Mouse (Mus musculus) lung, embryonic 14.5 days (tissue): ENCODE data around the gene Dyrk1a. TPM values are rescaled to one million over a fixed set of nuclear protein-coding genes. Genes with fewer than 3 reads are reported as not detected.

Experiments
- ATAC-seq: fragments of 200-750 bp; cut with Nextera tagmentation; 2 replicates; pipeline ENCODE4 v1.8.0; 2017; ENCODE audit warnings: mild to moderate bottlenecking, moderate TSS enrichment, moderate library complexity; ENCODE audit not compliant: insufficient read depth
- DNase-seq: peaks from one replicate; pipeline ENCODE4 v3.0.0-alpha.2; 2015
- H3K27ac ChIP-seq: fragments of 300-500 bp; sonication (generic); 2 replicates; pipeline ENCODE4 v1.5.1; 2014; ENCODE audit warnings: low read depth, mild to moderate bottlenecking, moderate library complexity
- H3K27me3 ChIP-seq: fragments of 300-500 bp; sonication (generic); 2 replicates; pipeline ENCODE4 v1.6.1; 2014; ENCODE audit warnings: low read length, control low read depth; ENCODE audit not compliant: insufficient read depth
- H3K36me3 ChIP-seq: fragments of 300-500 bp; sonication (generic); 2 replicates; pipeline ENCODE4 v1.6.1; 2014; ENCODE audit warnings: control low read depth; ENCODE audit not compliant: insufficient read depth
- H3K4me1 ChIP-seq: fragments of 300-500 bp; sonication (generic); 2 replicates; pipeline ENCODE4 v1.6.1; 2014; ENCODE audit warnings: antibody characterized with exemption, control low read depth; ENCODE audit not compliant: insufficient read depth
- H3K4me2 ChIP-seq: fragments of 300-500 bp; sonication (generic); 2 replicates; pipeline ENCODE4 v1.6.1; 2014; ENCODE audit warnings: mild to moderate bottlenecking
- H3K4me3 ChIP-seq: fragments of 300-500 bp; sonication (generic); 2 replicates; pipeline ENCODE4 v1.5.1; 2014; ENCODE audit warnings: low read depth, low read length
- H3K9ac ChIP-seq: fragments of 300-500 bp; sonication (generic); 2 replicates; pipeline ENCODE4 v1.6.1; 2014
- H3K9me3 ChIP-seq: fragments of 300-500 bp; sonication (generic); 2 replicates; pipeline ENCODE4 v1.6.1; 2016; ENCODE audit warnings: low read depth, low read length, control low read depth
- CTCF ChIP-seq: IDR thresholded peaks from 2 replicates; pipeline ENCODE4 v1.5.1; 2016; ENCODE audit warnings: antibody characterized with exemption, low read depth
- WGBS: fragments of 180-500 bp; shearing (Covaris S2); extraction: QIAGEN DNeasy Blood & Tissue Kit; methylation state at CpG from one replicate; pipeline ENCODE4 v1.1.7; 2014; 5-methylcytosine and 5-hydroxymethylcytosine counted together
- polyA plus RNA-seq: library from polyadenylated mRNA; unstranded; fragments of >200 nt; fragmentation: Nextera tagmentation; extraction: Ambion mirVana; gene quantifications from 2 replicates; pipeline ENCODE4 v1.2.1, GENCODE M21; 2014

Gene Dyrk1a
- polyA plus RNA-seq, 1 experiment from 2014 or later: 11.8 TPM

DNA sequence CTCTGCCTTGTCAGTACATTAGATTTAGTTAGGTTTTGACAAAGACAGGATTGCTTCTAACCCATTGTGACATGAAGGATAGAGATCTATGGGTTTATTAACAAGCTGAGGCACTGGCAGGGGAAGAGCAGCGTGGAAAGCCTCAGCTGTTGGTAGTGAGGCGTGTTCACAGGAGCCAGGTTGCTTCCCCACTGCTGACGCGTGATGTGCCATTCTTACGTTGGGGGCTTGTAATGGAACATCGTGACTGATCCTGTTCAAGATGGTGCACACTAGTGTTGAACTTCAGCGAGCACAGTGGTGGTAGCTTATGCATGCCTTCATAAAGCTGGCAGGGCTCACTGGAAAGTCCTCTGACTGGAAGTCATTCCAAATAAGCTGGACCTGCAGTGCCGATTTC lies 21.2 kb downstream of the Dyrk1a start:
- no peaks in the 10 kb centered on the region for H3K27me3 ChIP-seq
- no peak overlapping the region for H3K4me3 ChIP-seq
- TF ChIP-seq CTCF: no peak
- H3K36me3 ChIP-seq: no peaks in the 10 kb centered on the region
- no peaks in the 10 kb centered on the region for H3K9me3 ChIP-seq
- WGBS: 84% methylated on average over 8 of the region's 8 CpGs
- H3K4me2 ChIP-seq: no peak overlapping the region
- no peak for DNase-seq
- no peak for ATAC-seq
- peaks cover 11% of the 10 kb centered on the region; the same call in 1 of the 2 replicates for H3K4me1 ChIP-seq
- no peak overlapping the region for H3K27ac ChIP-seq
- no peak overlapping the region for H3K9ac ChIP-seq

GRCm38 (mm10) chr16:94591536-94591935 lies 21.7 kb downstream of the Dyrk1a start:
- DNase-seq (no peak), ATAC-seq (no peak)
- peaks cover 10% of the 10 kb centered on the region; the same call in 1 of the 2 replicates for H3K4me1 ChIP-seq
- no peak for TF ChIP-seq CTCF
- H3K4me3 ChIP-seq: no peak overlapping the region
- no peak overlapping the region for H3K27ac ChIP-seq
- no peak overlapping the region for H3K9ac ChIP-seq
- no peak overlapping the region for H3K4me2 ChIP-seq
- H3K27me3 ChIP-seq: no peaks in the 10 kb centered on the region
- WGBS: 74% methylated on average over 3 of the region's 3 CpGs
- no peaks in the 10 kb centered on the region for H3K36me3 ChIP-seq
- H3K9me3 ChIP-seq: no peaks in the 10 kb centered on the region

GRCm38 (mm10) chr16:94596633-94597032 lies 26.8 kb downstream of the Dyrk1a start:
- H3K9ac ChIP-seq: no peak overlapping the region
- H3K36me3 ChIP-seq: no peaks in the 10 kb centered on the region
- H3K4me2 ChIP-seq: no peak overlapping the region
- H3K4me3 ChIP-seq: no peak overlapping the region
- no peak for TF ChIP-seq CTCF
- DNase-seq (no peak), ATAC-seq (no peak)
- no peaks in the 10 kb centered on the region for H3K27me3 ChIP-seq
- peaks cover 36% of the 10 kb centered on the region for H3K4me1 ChIP-seq
- WGBS: 74% methylated on average over 2 of the region's 2 CpGs
- no peaks in the 10 kb centered on the region for H3K9me3 ChIP-seq
- no peak overlapping the region for H3K27ac ChIP-seq

- Histone ChIP-seq H3K4me3 (no peak overlapping the region), H3K4me2 (no peak overlapping the region), H3K36me3 (no peaks in the 10 kb centered on the region), H3K27ac (no peak overlapping the region), H3K9me3 (no peaks in the 10 kb centered on the region), H3K4me1 (peaks cover 43% of the 10 kb centered on the region), H3K27me3 (no peaks in the 10 kb centered on the region), H3K9ac (no peak overlapping the region)
- no peak for TF ChIP-seq CTCF
- ATAC-seq (no peak), DNase-seq (no peak)
- WGBS: 17% methylated on average over 1 of the region's 1 CpGs
Observed at GRCm38 (mm10) chr16:94597640-94598039, 27.8 kb downstream of the Dyrk1a start.

DNA sequence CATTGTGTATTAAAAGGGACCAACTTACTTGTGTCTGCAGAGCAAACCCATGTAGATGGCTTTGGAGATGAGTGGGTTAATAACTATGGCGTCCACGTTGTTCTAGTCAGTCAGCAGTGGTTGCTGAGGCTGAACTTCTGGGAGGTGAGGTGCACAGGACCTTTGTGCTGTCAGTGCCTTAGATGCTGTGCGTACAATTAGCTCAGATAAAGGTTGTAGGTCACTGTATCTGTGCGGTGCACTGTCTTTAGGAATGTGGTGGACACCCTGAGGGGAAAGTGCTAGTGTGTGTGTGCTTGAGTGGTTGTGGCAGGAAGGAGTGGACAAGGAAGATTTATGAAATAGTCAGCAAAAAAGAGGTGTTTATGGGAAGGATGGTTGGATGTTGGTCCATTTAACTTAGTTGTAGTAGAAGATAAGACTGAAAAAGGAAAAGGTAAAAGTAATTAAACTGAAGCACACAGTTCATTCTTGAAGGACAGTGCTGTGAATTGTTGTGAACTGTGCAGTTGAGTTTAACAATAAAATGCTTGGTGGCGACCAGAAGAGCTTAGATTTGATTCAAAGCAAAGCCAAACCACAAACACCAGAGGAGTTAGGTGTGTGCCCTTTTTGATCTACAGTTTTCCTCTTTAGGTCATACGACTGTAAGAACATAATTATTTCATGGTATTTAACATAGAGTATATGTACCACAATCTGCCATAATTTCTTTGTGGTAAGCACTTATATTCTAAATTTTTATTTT lies 30.3 kb downstream of the Dyrk1a start:
- H3K4me1 ChIP-seq: peaks cover 46% of the 10 kb centered on the region
- no peaks in the 10 kb centered on the region for H3K27me3 ChIP-seq
- H3K4me3 ChIP-seq: no peak overlapping the region
- ATAC-seq: no peak
- H3K9me3 ChIP-seq: no peaks in the 10 kb centered on the region
- no peak overlapping the region for H3K27ac ChIP-seq
- no peak overlapping the region for H3K9ac ChIP-seq
- WGBS: 24% methylated on average over 6 of the region's 6 CpGs
- DNase-seq: no peak
- no peak overlapping the region for H3K4me2 ChIP-seq
- TF ChIP-seq CTCF: no peak
- H3K36me3 ChIP-seq: no peaks in the 10 kb centered on the region

DNA sequence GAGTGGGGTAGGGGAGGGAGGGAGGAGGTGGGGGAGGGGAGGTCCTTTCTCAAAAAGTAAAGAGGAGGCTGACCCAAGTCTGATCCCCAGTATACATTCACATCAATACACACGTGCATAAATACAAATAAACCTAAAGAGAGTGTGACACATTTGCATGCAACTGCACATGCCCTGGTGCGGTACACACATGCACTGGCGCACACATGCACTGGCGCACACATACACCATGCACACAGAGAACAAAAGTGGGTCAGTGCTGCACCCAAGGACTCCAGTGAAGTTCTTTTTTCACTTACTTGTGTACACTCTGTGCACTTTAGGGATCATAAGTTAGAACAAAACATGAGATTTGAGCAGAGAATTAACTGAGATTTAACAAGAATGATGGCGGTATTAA lies 31.3 kb downstream of the Dyrk1a start:
- DNase-seq (no peak), ATAC-seq (no peak)
- H3K27me3 ChIP-seq: no peaks in the 10 kb centered on the region
- peak overlapping the region; percentile 36; the same call in 1 of the 2 replicates for H3K27ac ChIP-seq
- H3K9ac ChIP-seq: no peak overlapping the region
- TF ChIP-seq CTCF: no peak
- no peaks in the 10 kb centered on the region for H3K36me3 ChIP-seq
- H3K9me3 ChIP-seq: no peaks in the 10 kb centered on the region
- WGBS: 68% methylated on average over 5 of the region's 5 CpGs
- H3K4me2 ChIP-seq: peak overlapping the region; percentile 4; the same call in 1 of the 2 replicates
- H3K4me1 ChIP-seq: peaks cover 42% of the 10 kb centered on the region
- no peak overlapping the region for H3K4me3 ChIP-seq

GRCm38 (mm10) chr16:94601540-94601953 lies 31.7 kb downstream of the Dyrk1a start:
- Histone ChIP-seq H3K27ac (peak overlapping the region; percentile 36; the same call in 1 of the 2 replicates), H3K36me3 (no peaks in the 10 kb centered on the region), H3K4me3 (no peak overlapping the region), H3K4me2 (peak overlapping the region; percentile 4; the same call in 1 of the 2 replicates), H3K9ac (no peak overlapping the region), H3K9me3 (no peaks in the 10 kb centered on the region), H3K27me3 (no peaks in the 10 kb centered on the region), H3K4me1 (peaks cover 41% of the 10 kb centered on the region)
- 13% methylated on average over 6 of the region's 6 CpGs for WGBS
- TF ChIP-seq CTCF: no peak
- ATAC-seq: peak; percentile 60
- peak; percentile 71 for DNase-seq
